Mouse (Mus musculus) CH12.LX (cell line): ENCODE results near the gene Mfsd6l.

Experiments used
- CTCF ChIP-seq, 2 experiments: IDR thresholded peaks in 1 of 2; conservative IDR thresholded peaks in 1 of 2; 2 replicates each; pipeline ENCODE4 v1.5.1; 2011 to 2012; ENCODE audit warnings: low read depth in 2 of 2, low read length in 2 of 2, improper control_type of control experiment in 1 of 2, inconsistent platforms in 1 of 2, mild to moderate bottlenecking in 1 of 2, moderate library complexity in 1 of 2
- ELF1 ChIP-seq: IDR thresholded peaks from 2 replicates; pipeline ENCODE4 v1.6.1; 2014; ENCODE audit warnings: low read depth, mild to moderate bottlenecking, inconsistent platforms, low read length, improper control_type of control experiment
- HCFC1 ChIP-seq: IDR thresholded peaks from 2 replicates; pipeline ENCODE4 v1.6.1; 2012; ENCODE audit warnings: low read depth, mild to moderate bottlenecking, inconsistent platforms, low read length, improper control_type of control experiment
- KAT2A ChIP-seq: IDR thresholded peaks from 2 replicates; pipeline ENCODE4 v1.6.1; 2012; ENCODE audit warnings: low read length, improper control_type of control experiment, inconsistent platforms; ENCODE audit not compliant: insufficient replicate concordance
- MXI1 ChIP-seq: IDR thresholded peaks from 2 replicates; pipeline ENCODE4 v1.6.1; 2011; ENCODE audit warnings: mild to moderate bottlenecking, low read depth, low read length, improper control_type of control experiment
- POLR2A ChIP-seq: IDR thresholded peaks from 2 replicates; pipeline ENCODE4 v1.6.1; 2011; ENCODE audit warnings: low read depth, mild to moderate bottlenecking, improper control_type of control experiment, low read length
- USF1 ChIP-seq: IDR thresholded peaks from 2 replicates; pipeline ENCODE4 v1.6.1; 2014; ENCODE audit warnings: low read depth, mild to moderate bottlenecking, inconsistent platforms, low read length, improper control_type of control experiment

DNA sequence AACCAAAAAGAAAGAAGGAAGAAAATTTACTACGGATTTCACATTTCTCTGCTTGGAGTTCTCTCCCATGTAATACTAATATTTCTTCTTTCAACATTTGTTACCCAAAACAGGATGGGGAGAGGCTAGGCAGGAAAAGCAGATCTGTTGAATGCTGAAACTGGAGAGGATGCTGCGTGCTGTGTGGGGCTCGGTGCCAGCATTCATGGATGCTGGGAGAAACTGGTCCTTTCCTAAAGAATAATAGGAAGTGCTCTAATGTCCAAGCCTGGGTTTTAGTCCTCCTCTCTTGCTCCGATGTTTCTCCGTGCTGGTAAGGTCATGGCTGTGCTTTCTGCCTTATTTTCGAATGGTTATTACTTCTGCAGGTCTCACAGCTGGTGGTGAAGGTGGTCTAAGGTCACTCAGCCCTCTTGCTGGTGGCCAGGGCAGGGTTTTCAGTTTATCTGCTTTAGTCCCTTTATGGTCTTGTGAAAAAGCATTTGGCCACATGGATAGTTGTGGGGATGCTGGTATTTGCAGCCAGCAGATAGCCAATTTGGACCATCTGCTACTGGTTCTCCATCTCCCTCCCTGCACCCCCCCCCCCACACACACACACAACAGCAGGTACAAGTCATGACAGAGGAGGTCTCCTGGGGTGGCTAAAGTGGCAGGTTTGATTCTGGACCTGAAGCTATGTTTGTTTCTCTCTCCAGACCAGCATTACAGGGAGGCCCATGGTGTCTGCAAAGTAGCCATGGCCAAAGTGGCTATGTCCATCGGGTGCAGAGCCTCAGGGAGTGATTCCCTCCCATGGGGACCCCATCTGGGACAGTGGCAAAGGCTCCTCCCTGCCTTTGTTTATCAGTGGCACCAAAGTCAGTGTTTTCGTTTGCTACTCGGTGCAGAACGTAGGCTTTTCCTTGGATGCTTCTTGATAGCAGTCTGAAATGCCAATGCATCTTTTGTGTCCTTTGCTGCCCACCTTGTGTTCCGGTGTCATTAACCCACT, 6.3 kb downstream of the Mfsd6l start:
- TF ChIP-seq HCFC1 (no peak), POLR2A (no peak; the same call in 1 of the 2 replicates), KAT2A (no peak), USF1 (no peak), ELF1 (no peak), MXI1 (no peak), CTCF (conservative IDR thresholded peaks at IDR 0.05 in 1 of 2, IDR thresholded peaks at IDR 0.05 in 1 of 2; ENCODE audit: low read depth in 2 of 2, low read length in 2 of 2) (no peak)
